Mouse (Mus musculus) liver, adult 2 months (tissue): ENCODE data around the gene Tigit. TPM values are rescaled to one million over a fixed set of nuclear protein-coding genes. Genes with fewer than 3 reads are reported as not detected.

Source experiments
- DNase-seq: peaks from one replicate; pipeline ENCODE4 v3.0.0-alpha.2; 2011; ENCODE audit warnings: low read depth, low spot score; ENCODE audit errors: extremely low read depth
- H3K27ac ChIP-seq: fragments of 200-500 bp; replicated peaks from 2 replicates; pipeline ENCODE4 v1.5.1; 2012; ENCODE audit warnings: low read depth, mild to moderate bottlenecking, control low read depth, inconsistent platforms, low read length; ENCODE audit not compliant: insufficient read depth
- H3K27me3 ChIP-seq: fragments of 200-500 bp; 2 replicates; pipeline ENCODE4 v1.6.1; 2012; ENCODE audit warnings: mild to moderate bottlenecking, moderate library complexity, low read length, inconsistent platforms; ENCODE audit not compliant: control insufficient read depth, insufficient read depth
- H3K36me3 ChIP-seq: fragments of 200-500 bp; 2 replicates; pipeline ENCODE4 v1.6.1; 2012; ENCODE audit warnings: low read length, inconsistent platforms; ENCODE audit not compliant: control insufficient read depth, insufficient read depth
- H3K4me1 ChIP-seq: fragments of 200-500 bp; 2 replicates; pipeline ENCODE4 v1.6.1; 2011; ENCODE audit warnings: low read length; ENCODE audit not compliant: control insufficient read depth, insufficient read depth
- H3K4me3 ChIP-seq: fragments of 200-500 bp; 2 replicates; pipeline ENCODE4 v1.5.1; 2011; ENCODE audit warnings: low read depth, mild to moderate bottlenecking, control low read depth, low read length, moderate library complexity; ENCODE audit not compliant: insufficient read depth
- H3K79me2 ChIP-seq: fragments of 200-500 bp; 2 replicates; pipeline ENCODE4 v1.6.1; 2012; ENCODE audit warnings: inconsistent platforms, mild to moderate bottlenecking, low read length, moderate library complexity; ENCODE audit not compliant: control insufficient read depth, insufficient read depth
- H3K9ac ChIP-seq: fragments of 200-500 bp; 2 replicates; pipeline ENCODE4 v1.6.1; 2012; ENCODE audit warnings: low read depth, mild to moderate bottlenecking, control low read depth, inconsistent platforms, low read length
- CTCF ChIP-seq: fragments of 200-500 bp; IDR thresholded peaks from 2 replicates; pipeline ENCODE4 v1.5.1; 2011; ENCODE audit warnings: low read depth, low read length, control low read depth
- POLR2A ChIP-seq: fragments of 200-500 bp; IDR thresholded peaks from 2 replicates; pipeline ENCODE4 v1.6.1; 2011; ENCODE audit warnings: low read length, control low read depth; ENCODE audit not compliant: insufficient read depth; ENCODE audit errors: extremely low read depth
- WGBS: fragments of 180-500 bp; shearing (Covaris S2); methylation state at CpG from one replicate; pipeline ENCODE4 v1.1.7; 2018; 5-methylcytosine and 5-hydroxymethylcytosine counted together
- polyA plus RNA-seq: library from polyadenylated mRNA; depleted of rRNA; stranded (reverse); fragments of >200 nt; gene quantifications from 2 replicates; pipeline ENCODE4 v1.2.3, GENCODE M21; 2012
- total RNA-seq: library from RNA; depleted of rRNA; stranded (reverse); fragments of >200 nt; gene quantifications from 2 replicates; pipeline ENCODE4 v1.2.3, GENCODE M21; 2014

Tigit gene
- total and polyA plus RNA-seq, 2 experiments, result 0.22 TPM; not detected in 1

- H3K36me3 ChIP-seq, result no peaks in the 10 kb centered on the region
- no peak overlapping the region for H3K9ac ChIP-seq
- no peaks in the 10 kb centered on the region for H3K27me3 ChIP-seq
- H3K27ac ChIP-seq, result no peak overlapping the region
- TF ChIP-seq POLR2A (no peak), CTCF (no peak)
- no peak overlapping the region for H3K4me3 ChIP-seq
- DNase-seq, result no peak
- WGBS, result 73% methylated on average over 13 of the region's 13 CpGs
- no peaks in the 10 kb centered on the region for H3K4me1 ChIP-seq
- H3K79me2 ChIP-seq, result no peaks in the 10 kb centered on the region
Measured at GRCm38 (mm10) chr16:43708335-43709061, 44.6 kb upstream of the Tigit start.

GRCm38 (mm10) chr16:43701765-43702504, 38.0 kb upstream of the Tigit start:
- Histone ChIP-seq H3K27me3 (no peaks in the 10 kb centered on the region), H3K79me2 (no peaks in the 10 kb centered on the region), H3K27ac (no peak overlapping the region), H3K4me3 (no peak overlapping the region), H3K9ac (no peak overlapping the region), H3K4me1 (no peaks in the 10 kb centered on the region), H3K36me3 (no peaks in the 10 kb centered on the region)
- no peak for DNase-seq
- WGBS, result 83% methylated on average over 14 of the region's 14 CpGs
- TF ChIP-seq POLR2A, result no peak
- TF ChIP-seq CTCF, result no peak

- TF ChIP-seq POLR2A, result no peak
- no peak for TF ChIP-seq CTCF
- H3K27ac ChIP-seq, result no peak overlapping the region
- no peaks in the 10 kb centered on the region for H3K27me3 ChIP-seq
- DNase-seq, result no peak
- no peak overlapping the region for H3K4me3 ChIP-seq
- no peak overlapping the region for H3K9ac ChIP-seq
- no peaks in the 10 kb centered on the region for H3K79me2 ChIP-seq
- no peaks in the 10 kb centered on the region for H3K36me3 ChIP-seq
- no peaks in the 10 kb centered on the region for H3K4me1 ChIP-seq
- 85% methylated on average over 8 of the region's 8 CpGs for WGBS
Measured at GRCm38 (mm10) chr16:43700575-43700974, 36.6 kb upstream of the Tigit start.

GRCm38 (mm10) chr16:43698735-43699649, 35.0 kb upstream of the Tigit start:
- H3K79me2 ChIP-seq, result no peaks in the 10 kb centered on the region
- TF ChIP-seq POLR2A, result no peak
- no peak for TF ChIP-seq CTCF
- H3K4me1 ChIP-seq, result no peaks in the 10 kb centered on the region
- H3K4me3 ChIP-seq, result no peak overlapping the region
- H3K27me3 ChIP-seq, result no peaks in the 10 kb centered on the region
- no peak for DNase-seq
- no peak overlapping the region for H3K27ac ChIP-seq
- no peak overlapping the region for H3K9ac ChIP-seq
- no peaks in the 10 kb centered on the region for H3K36me3 ChIP-seq
- 83% methylated on average over 14 of the region's 14 CpGs for WGBS

GRCm38 (mm10) chr16:43697772-43698171, 33.8 kb upstream of the Tigit start:
- 93% methylated on average over 7 of the region's 7 CpGs for WGBS
- Histone ChIP-seq H3K9ac (no peak overlapping the region), H3K4me1 (no peaks in the 10 kb centered on the region), H3K27me3 (no peaks in the 10 kb centered on the region), H3K27ac (no peak overlapping the region), H3K36me3 (no peaks in the 10 kb centered on the region), H3K4me3 (no peak overlapping the region), H3K79me2 (no peaks in the 10 kb centered on the region)
- no peak for DNase-seq
- no peak for TF ChIP-seq POLR2A
- no peak for TF ChIP-seq CTCF

- H3K27ac ChIP-seq, result no peak overlapping the region
- H3K4me1 ChIP-seq, result no peaks in the 10 kb centered on the region
- WGBS, result 72% methylated on average over 7 of the region's 7 CpGs
- H3K4me3 ChIP-seq, result no peak overlapping the region
- no peaks in the 10 kb centered on the region for H3K36me3 ChIP-seq
- H3K9ac ChIP-seq, result no peak overlapping the region
- H3K79me2 ChIP-seq, result no peaks in the 10 kb centered on the region
- DNase-seq, result no peak
- TF ChIP-seq POLR2A (no peak), CTCF (no peak)
- H3K27me3 ChIP-seq, result no peaks in the 10 kb centered on the region
Measured at GRCm38 (mm10) chr16:43695852-43696251, 31.9 kb upstream of the Tigit start.
